Mouse (Mus musculus): ENCODE measurements around the gene B3galnt2. TPM values are rescaled to one million over a fixed set of nuclear protein-coding genes. Genes with fewer than 3 reads are reported as not detected.
"Not testable (repeated sequence)": the region's sequence is repeated elsewhere in the genome, so short reads cannot be mapped to it uniquely, and the experiment has no call there.

Gene B3galnt2
- polyA plus RNA-seq, 1 experiment from 2014 or later, result 16.7 TPM

DNA sequence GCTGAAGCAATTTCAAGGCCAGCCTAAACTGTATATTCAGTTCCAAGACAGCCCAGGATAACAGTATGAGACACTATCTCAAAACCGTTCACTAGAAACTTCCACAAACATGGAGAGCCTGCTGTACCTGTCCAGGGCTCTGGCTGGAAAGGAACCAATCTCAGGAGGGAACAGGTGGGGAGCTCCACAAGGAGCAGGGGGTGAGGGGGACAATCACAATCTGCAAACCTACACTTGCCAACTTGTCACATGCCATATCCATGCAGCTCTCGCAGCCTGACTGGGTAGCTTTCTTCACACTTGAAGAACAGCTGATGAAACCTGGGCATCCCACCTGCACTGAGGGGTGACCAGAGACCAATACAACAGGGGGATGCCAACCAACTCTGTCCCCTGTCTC, 59.7 kb downstream of the B3galnt2 start:
- Histone ChIP-seq H3K4me3 (no peak overlapping the region), H3K9ac (no peak overlapping the region), H3K27ac (replicated peaks) (no peak overlapping the region), H3K36me3 (peaks cover 52% of the 10 kb centered on the region), H3K27me3 (no peaks in the 10 kb centered on the region), H3K4me2 (no peak overlapping the region), H3K9me3 (no peaks in the 10 kb centered on the region), H3K4me1 (replicated peaks) (no peaks in the 10 kb centered on the region)
- 94% methylated on average over 2 of the region's 2 CpGs for WGBS
- no peak for ATAC-seq (ENCODE audit: low FRiP score, low read depth)

DNA sequence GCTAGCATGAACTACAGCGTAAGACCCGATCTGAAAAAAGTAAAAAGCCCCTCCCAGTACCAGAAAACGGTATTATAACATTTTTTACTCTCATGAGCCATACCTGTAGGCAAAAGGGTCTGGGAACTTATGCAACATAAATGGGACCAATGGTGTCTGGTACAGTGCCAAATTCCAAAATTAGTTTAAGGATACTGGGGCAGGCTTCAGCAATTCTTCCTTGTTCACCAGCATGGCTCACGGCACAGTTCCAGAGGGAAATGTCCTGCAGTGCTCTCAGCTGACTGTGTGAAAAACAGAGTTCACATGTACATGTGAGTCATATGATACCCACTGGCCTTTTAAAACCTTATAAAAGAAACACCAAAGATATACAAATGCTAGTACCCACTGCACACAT, 60.3 kb downstream of the B3galnt2 start:
- no peak for ATAC-seq (ENCODE audit: low FRiP score, low read depth)
- Histone ChIP-seq H3K36me3 (peaks cover 51% of the 10 kb centered on the region), H3K9me3 (no peaks in the 10 kb centered on the region), H3K4me1 (replicated peaks) (no peaks in the 10 kb centered on the region), H3K27ac (replicated peaks) (no peak overlapping the region), H3K4me2 (no peak overlapping the region), H3K9ac (no peak overlapping the region), H3K4me3 (no peak overlapping the region), H3K27me3 (no peaks in the 10 kb centered on the region)
- WGBS, result 93% methylated on average over 4 of the region's 4 CpGs

DNA sequence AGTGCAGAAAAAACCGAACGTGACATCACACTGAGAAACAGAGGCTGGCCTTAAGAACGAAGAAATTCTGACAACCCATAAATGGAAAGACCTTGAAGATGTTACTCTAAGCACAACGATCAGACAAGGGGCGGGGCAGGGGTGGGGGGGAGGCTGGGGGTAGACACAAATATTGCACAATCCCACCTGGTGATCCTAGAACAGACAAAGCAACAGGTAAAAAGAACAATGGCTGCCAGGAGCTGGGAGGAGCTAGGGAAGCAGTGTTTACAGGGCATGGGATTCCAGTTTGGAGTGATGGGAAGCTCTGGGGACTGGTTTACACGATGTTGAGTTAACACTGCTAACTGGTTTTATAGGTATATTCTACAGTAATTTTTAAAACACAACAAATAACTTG, 61.3 kb downstream of the B3galnt2 start:
- Histone ChIP-seq H3K36me3 (peaks cover 49% of the 10 kb centered on the region), H3K4me2 (no peak overlapping the region)

DNA sequence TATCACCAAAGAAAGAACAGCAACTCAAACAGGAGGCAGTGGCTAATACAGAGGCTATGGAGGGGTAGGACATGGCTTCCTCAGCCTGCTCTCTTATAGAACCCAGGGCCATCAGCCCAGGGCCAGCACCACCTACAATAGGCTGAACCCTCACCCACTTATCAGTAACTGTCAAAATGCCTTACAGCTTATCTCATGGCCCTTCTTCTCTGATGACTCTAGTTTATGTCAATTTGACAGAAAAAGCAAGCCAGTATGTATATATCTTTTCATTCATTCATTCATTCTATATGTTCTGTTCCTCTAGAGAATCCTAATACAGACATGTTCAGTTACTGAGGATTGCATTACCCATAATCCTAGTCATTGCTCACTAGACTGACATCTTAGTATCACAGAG, 64.0 kb downstream of the B3galnt2 start:
- no peak for ATAC-seq (ENCODE audit: low FRiP score, low read depth)
- no peak overlapping the region for H3K27ac ChIP-seq (replicated peaks)
- H3K9me3 ChIP-seq, result no peaks in the 10 kb centered on the region
- H3K4me2 ChIP-seq, result no peak overlapping the region
- no peaks in the 10 kb centered on the region for H3K4me1 ChIP-seq (replicated peaks)
- H3K36me3 ChIP-seq, result peaks cover 35% of the 10 kb centered on the region
- no peak overlapping the region for H3K9ac ChIP-seq
- H3K27me3 ChIP-seq, result no peaks in the 10 kb centered on the region
- no peak overlapping the region for H3K4me3 ChIP-seq

More for the DNA sequence above, 61.3 kb downstream of the B3galnt2 start:
- Histone ChIP-seq H3K27me3 (no peaks in the 10 kb centered on the region), H3K4me3 (no peak overlapping the region), H3K9ac (no peak overlapping the region), H3K27ac (replicated peaks) (no peak overlapping the region), H3K9me3 (no peaks in the 10 kb centered on the region), H3K4me1 (replicated peaks) (no peaks in the 10 kb centered on the region)
- 97% methylated on average over 6 of the region's 6 CpGs for WGBS
- ATAC-seq (ENCODE audit: low FRiP score, low read depth), result no peak

DNA sequence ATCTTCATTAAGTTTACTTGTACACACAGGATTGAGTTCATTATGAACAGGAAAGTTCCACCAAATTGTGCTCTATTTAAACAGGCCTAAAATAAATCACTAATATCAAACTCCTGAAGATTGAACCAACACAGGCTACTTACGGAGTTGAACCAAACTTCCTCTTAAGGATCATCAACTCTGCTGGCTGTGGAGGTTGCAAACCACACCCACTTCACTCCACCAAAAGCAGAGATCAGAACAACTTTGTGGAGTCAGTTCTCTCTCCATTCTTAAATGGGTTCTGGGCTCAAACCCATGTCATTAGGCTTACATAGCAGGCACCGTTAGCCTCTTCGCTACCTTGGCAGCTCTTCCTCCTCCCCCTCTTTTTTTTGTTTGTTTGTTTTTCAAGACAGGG, 64.6 kb downstream of the B3galnt2 start:
- no peak overlapping the region for H3K4me3 ChIP-seq
- H3K4me1 ChIP-seq (replicated peaks), result no peaks in the 10 kb centered on the region
- no peaks in the 10 kb centered on the region for H3K27me3 ChIP-seq
- H3K27ac ChIP-seq (replicated peaks), result no peak overlapping the region
- 95% methylated on average over 3 of the region's 3 CpGs for WGBS
- H3K36me3 ChIP-seq, result peaks cover 33% of the 10 kb centered on the region
- H3K4me2 ChIP-seq, result no peak overlapping the region
- ATAC-seq (ENCODE audit: low FRiP score, low read depth), result no peak
- H3K9ac ChIP-seq, result no peak overlapping the region
- H3K9me3 ChIP-seq, result no peaks in the 10 kb centered on the region

DNA sequence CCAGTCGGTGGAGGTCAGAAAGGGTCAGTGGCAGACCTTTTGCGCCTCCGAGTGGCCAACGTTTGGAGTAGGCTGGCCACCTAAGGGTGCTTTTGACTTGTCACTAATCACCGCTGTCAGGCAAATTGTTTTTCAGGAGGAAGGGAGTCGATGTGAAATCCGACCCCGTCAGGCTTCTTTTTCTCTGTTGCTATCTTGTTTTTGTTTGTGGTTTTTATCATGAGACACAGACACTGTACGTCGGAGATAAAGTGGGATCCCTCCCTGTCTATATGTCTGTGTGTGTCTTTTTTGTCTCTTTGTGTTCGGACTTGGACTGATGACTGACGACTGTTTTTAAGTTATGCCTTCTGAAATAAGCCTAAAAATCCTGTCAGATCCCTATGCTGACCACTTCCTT, 67.1 kb downstream of the B3galnt2 start:
- not testable (repeated sequence) for H3K4me1 ChIP-seq (replicated peaks); H3K4me2 ChIP-seq; H3K27ac ChIP-seq (replicated peaks); H3K27me3 ChIP-seq; ATAC-seq (ENCODE audit: low FRiP score, low read depth); H3K9me3 ChIP-seq; H3K4me3 ChIP-seq; H3K9ac ChIP-seq
- WGBS, result 77% methylated on average over 10 of the region's 12 CpGs
- H3K36me3 ChIP-seq, result peaks cover 30% of the 10 kb centered on the region

DNA sequence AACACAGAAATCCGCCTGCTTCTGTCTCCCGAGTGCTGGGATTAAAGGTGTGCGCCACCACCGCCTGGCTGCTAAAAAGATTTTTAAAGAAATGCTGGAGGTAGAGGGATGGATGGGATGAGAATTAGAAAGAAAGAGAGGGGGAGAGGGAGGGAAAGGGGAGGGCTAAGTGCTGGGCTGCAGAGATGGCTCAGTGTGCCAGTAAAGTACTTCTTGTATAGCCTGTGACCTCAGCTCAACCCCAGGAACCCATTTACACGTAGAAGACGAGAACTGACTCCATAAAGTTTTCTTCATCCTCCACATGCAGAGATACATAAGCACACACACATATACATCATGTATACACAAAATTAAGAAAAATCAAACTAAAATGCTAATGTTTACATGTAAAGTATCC, 71.3 kb downstream of the B3galnt2 start:
- Histone ChIP-seq H3K4me2 (no peak overlapping the region), H3K4me3 (no peak overlapping the region), H3K9ac (no peak overlapping the region), H3K36me3 (peaks cover 31% of the 10 kb centered on the region), H3K27me3 (no peaks in the 10 kb centered on the region), H3K9me3 (no peaks in the 10 kb centered on the region), H3K4me1 (replicated peaks) (no peaks in the 10 kb centered on the region), H3K27ac (replicated peaks) (no peak overlapping the region)
- 87% methylated on average over 6 of the region's 6 CpGs for WGBS
- ATAC-seq (ENCODE audit: low FRiP score, low read depth), result no peak

- H3K27ac ChIP-seq (replicated peaks), result no peak overlapping the region
- no peak overlapping the region for H3K4me2 ChIP-seq
- no peak overlapping the region for H3K4me3 ChIP-seq
- no peaks in the 10 kb centered on the region for H3K27me3 ChIP-seq
- no peak for ATAC-seq (ENCODE audit: low FRiP score, low read depth)
- WGBS, result 96% methylated on average over 6 of the region's 6 CpGs
- H3K9ac ChIP-seq, result no peak overlapping the region
- H3K9me3 ChIP-seq, result no peaks in the 10 kb centered on the region
- peaks cover 31% of the 10 kb centered on the region for H3K36me3 ChIP-seq
- no peaks in the 10 kb centered on the region for H3K4me1 ChIP-seq (replicated peaks)
These were observed 72.0 kb downstream of the B3galnt2 start for GRCm38 (mm10) chr13:14026154-14026820.

DNA sequence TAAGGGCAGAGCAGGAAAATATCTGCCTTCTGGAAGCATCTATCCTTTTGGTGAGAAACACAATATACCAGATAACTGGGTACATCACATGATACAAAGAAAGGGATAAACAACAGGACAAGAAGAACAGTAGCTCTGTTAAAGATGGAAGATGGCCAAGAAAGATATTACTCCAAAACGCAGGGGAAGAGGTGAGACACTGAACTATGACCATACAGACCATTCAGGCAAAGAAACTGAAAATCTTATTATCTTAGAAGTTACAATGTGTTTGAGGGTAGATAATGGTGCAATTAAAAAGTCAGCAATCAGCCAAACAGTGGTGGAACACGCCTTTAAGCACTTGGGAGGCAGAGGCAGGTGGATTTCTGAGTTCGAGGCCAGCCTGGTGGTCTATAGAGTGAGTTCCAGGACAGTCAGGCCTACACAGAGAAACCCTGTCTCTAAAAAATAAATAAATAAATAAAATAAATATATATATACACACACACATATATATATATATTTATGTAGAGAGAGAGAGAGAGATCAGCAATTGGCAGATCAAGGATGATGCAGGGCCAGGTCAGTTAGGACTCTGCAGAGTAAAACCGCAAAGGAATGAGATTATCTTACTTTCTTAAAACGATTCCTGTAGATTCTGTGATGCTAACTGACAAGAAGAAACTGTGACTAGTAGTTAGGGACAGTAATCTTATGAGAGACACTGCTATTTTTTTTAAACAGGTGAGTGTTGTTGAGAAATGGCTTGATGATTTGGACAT, 79.2 kb downstream of the B3galnt2 start:
- Histone ChIP-seq H3K9ac (no peak overlapping the region), H3K9me3 (no peaks in the 10 kb centered on the region), H3K4me3 (no peak overlapping the region), H3K27me3 (no peaks in the 10 kb centered on the region), H3K36me3 (peaks cover 6% of the 10 kb centered on the region; the same call in 1 of the 2 replicates), H3K4me2 (no peak overlapping the region), H3K27ac (replicated peaks) (no peak overlapping the region), H3K4me1 (replicated peaks) (peaks cover 9% of the 10 kb centered on the region)
- WGBS, result 92% methylated on average over 5 of the region's 5 CpGs
- no peak for ATAC-seq (ENCODE audit: low FRiP score, low read depth)

DNA sequence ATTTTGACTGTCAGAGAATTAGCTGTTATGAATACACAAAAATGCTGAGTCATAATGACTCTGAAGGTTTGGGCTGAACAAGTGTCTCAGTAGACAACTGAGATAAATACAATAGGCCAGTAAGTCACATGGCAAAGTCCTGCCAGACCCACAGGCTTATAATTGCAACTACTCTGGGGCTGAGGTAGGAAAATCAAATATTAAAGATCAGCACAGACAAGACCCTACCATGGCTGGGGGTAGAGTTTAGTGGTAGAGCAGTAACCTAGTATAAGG, 79.7 kb downstream of the B3galnt2 start:
- Histone ChIP-seq H3K4me2 (no peak overlapping the region), H3K4me3 (no peak overlapping the region), H3K36me3 (peaks cover 3% of the 10 kb centered on the region; the same call in 1 of the 2 replicates), H3K9ac (no peak overlapping the region), H3K9me3 (no peaks in the 10 kb centered on the region), H3K27ac (replicated peaks) (no peak overlapping the region), H3K27me3 (no peaks in the 10 kb centered on the region), H3K4me1 (replicated peaks) (peaks cover 13% of the 10 kb centered on the region)
- no peak for ATAC-seq (ENCODE audit: low FRiP score, low read depth)

DNA sequence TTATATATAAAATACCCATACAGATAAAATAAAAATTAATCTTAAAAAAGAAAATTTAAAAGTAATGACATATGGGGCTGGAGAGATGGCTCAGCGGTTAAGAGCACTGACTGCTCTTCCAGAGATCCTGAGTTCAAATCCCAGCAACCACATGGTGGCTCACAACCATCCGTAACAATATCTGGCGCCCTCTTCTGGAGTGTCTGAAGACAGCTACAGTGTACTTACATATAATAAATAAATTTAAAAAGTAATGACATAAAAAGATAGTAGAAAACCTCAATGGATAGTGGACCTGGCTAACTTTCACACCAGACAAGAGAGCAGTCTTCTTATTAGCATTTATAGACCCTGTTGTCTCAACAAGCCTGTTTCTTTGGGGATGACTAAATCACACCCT, 81.1 kb downstream of the B3galnt2 start:
- not testable (repeated sequence) for H3K9ac ChIP-seq; H3K27me3 ChIP-seq; H3K9me3 ChIP-seq; H3K4me2 ChIP-seq; H3K4me3 ChIP-seq; H3K36me3 ChIP-seq; H3K27ac ChIP-seq (replicated peaks); ATAC-seq (ENCODE audit: low FRiP score, low read depth)
- peaks cover 18% of the 10 kb centered on the region for H3K4me1 ChIP-seq (replicated peaks)
- 89% methylated on average over 3 of the region's 3 CpGs for WGBS

DNA sequence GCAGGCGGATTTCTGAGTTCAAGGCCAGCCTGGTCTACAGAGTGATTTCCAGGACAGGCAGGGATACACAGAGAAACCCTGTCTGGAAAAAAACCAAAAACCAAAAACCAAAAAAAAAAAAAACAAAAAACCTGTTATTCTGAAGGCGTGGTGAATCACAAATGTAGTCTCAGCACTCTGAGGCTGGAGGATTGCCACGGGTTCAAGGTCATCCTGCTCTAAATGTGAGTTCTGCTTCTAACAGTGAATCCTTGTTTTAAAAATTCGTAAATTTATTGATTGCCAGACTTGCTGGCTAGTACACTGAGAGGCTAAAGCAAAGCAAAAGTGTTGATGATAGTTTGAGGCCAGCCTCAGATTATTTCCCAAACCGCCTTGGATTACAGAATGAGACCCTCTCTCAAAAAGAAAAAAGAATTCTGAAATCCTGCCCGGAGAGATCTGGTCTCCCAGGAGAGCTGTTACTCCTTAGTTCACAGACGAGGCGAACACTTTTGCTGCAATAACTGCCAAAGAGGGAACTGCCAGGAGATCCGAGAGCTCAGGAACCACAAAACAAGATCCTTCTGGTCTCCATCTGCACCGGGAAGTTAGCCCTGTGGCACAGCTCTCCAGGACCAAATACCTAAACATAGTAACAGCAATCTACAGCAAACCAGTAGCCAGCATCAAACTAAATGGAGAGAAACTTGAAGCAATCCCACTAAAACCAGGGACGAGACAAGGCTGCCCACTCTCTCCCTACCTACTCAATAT, 81.8 kb downstream of the B3galnt2 start:
- H3K4me1 ChIP-seq (replicated peaks), result peaks cover 21% of the 10 kb centered on the region

More for the DNA sequence above, 81.8 kb downstream of the B3galnt2 start:
- Histone ChIP-seq H3K9me3 (no peaks in the 10 kb centered on the region), H3K36me3 (no peaks in the 10 kb centered on the region; the same call in 1 of the 2 replicates), H3K4me2 (no peak overlapping the region), H3K27ac (replicated peaks) (no peak overlapping the region), H3K27me3 (no peaks in the 10 kb centered on the region), H3K4me3 (no peak overlapping the region), H3K9ac (no peak overlapping the region)
- no peak for ATAC-seq (ENCODE audit: low FRiP score, low read depth)
- 92% methylated on average over 11 of the region's 11 CpGs for WGBS
